Mouse (Mus musculus) ES-E14 (cell line): ENCODE data around the gene Tnfrsf1b.

ENCODE experiments used
- CHD2 ChIP-seq: IDR thresholded peaks from 2 replicates; pipeline ENCODE4 v1.6.1; 2014; ENCODE audit warnings: mild to moderate bottlenecking, low read depth, low read length, inconsistent platforms
- MAFK ChIP-seq: IDR thresholded peaks from 2 replicates; pipeline ENCODE4 v1.6.1; 2014; ENCODE audit warnings: mild to moderate bottlenecking, low read depth, low read length, inconsistent platforms; ENCODE audit not compliant: insufficient read depth

- TF ChIP-seq CHD2 (no peak), MAFK (0 out of 2 replicates have a peak, but pooled peaks have one; percentile 2)
Measured at GRCm38 (mm10) chr4:145213999-145214785, 32.5 kb downstream of the Tnfrsf1b start.
